Comparison of ENCODE assay signal across 8 mouse cellular contexts in the genomic region with DNA sequence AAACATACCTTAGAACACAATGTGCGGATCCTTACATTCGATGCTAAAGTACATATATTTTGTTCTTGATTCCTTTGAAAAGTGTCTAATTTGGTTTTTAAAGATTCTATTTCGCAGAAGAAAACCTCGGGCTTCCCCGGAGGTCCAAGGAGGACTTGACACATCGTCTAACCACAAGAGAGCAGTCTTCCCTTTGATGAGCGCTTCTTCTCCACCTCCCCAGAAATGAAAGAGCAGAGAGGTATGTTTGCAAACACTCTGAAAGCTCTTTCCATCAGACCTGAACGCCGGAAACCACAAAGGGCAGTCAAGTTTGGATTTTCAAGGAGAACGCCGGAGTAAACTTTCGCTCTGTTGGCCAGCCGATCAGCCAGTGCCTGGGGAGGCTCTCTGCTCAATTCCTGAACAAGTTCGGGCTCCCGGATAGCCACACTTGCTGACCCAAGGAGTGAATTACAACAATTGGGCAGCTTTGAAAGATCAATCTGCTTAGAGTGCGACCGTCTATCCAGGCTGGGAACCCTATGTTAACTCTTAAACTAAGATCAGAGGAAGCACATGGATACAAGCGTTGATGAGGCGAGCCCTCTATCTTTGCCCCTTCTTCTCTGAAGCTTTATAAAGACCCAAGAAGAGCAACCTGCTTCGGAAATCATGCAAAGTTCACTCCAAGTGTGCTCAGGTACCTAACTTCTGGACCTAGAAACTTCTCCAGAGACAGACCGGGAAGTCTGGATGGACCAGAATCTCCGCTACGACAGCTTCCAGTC. TPM values are rescaled to one million over a fixed set of nuclear protein-coding genes. Genes with fewer than 3 reads are reported as not detected.
DNase-seq lines count a peak whose midpoint lies in the region; ATAC-seq and TF ChIP-seq lines count a peak whose summit lies in the region.

Ascl4 (plus strand) TSS at position 6 of the 770 bp plus-strand sequence.

- H3K4me1 ChIP-seq in embryonic facial prominence, embryonic 13.5 days = peaks cover 14% of the 10 kb centered on the region
- H3K4me1 ChIP-seq in liver, embryonic 14.5 days (replicated peaks; ENCODE audit: control insufficient read depth in 2 of 2, insufficient read depth in 2 of 2, low read length in 1 of 2) = no peaks in the 10 kb centered on the region
- peaks cover 11% of the 10 kb centered on the region; the same call in 1 of the 2 replicates for H3K4me1 ChIP-seq in neural tube, embryonic 14.5 days (ENCODE audit: control insufficient read depth, insufficient read depth, low read length)

- peak; percentile 34 for TF ChIP-seq CTCF in layer of hippocampus, adult 2 months (conservative IDR thresholded peaks at IDR 0.05)
- TF ChIP-seq CTCF in liver, embryonic 14.5 days (IDR thresholded peaks at IDR 0.05; ENCODE audit: low read depth) = no peak

- no peak for DNase-seq in layer of hippocampus, adult 2 months (ENCODE audit: low spot score in 2 of 2)
- DNase-seq in layer of hippocampus, adult 9-11 months = no peak
- DNase-seq in MN1 (ENCODE audit: low spot score) = peak; percentile 48
- DNase-seq in liver, embryonic 14.5 days (ENCODE audit: low read depth in 3 of 3, low spot score in 3 of 3) = no peak
- no peak for DNase-seq in left cerebral cortex, adult 8-10 months (ENCODE audit: low spot score in 2 of 2)

- H3K27ac ChIP-seq in layer of hippocampus, adult 2 months = peak within 1 kb of the TSS; percentile 83; the same call in 1 of the 2 replicates
- no peak within 1 kb of the TSS; the same call in 1 of the 2 replicates for H3K27ac ChIP-seq in embryonic facial prominence, embryonic 13.5 days
- H3K27ac ChIP-seq in liver, embryonic 14.5 days = no peak within 1 kb of the TSS
- H3K27ac ChIP-seq in neural tube, embryonic 14.5 days (ENCODE audit: low read depth, low read length) = no peak within 1 kb of the TSS

- TF ChIP-seq EP300 in liver, embryonic 14.5 days (IDR thresholded peaks at IDR 0.05; ENCODE audit: low read depth) = no peak

- peak within 1 kb of the TSS; percentile 63 for H3K4me3 ChIP-seq in layer of hippocampus, adult 2 months
- H3K4me3 ChIP-seq in embryonic facial prominence, embryonic 13.5 days = peak within 1 kb of the TSS; percentile 58
- H3K4me3 ChIP-seq in liver, embryonic 14.5 days (ENCODE audit: insufficient read depth in 1 of 2, low read depth in 2 of 2, low read length in 2 of 2) = peak within 1 kb of the TSS; percentile 35 to 43
- peak within 1 kb of the TSS; percentile 43 for H3K4me3 ChIP-seq in neural tube, embryonic 14.5 days (ENCODE audit: low read depth, low read length)

- no peaks in the 10 kb centered on the region for H3K9me3 ChIP-seq in embryonic facial prominence, embryonic 13.5 days
- no peaks in the 10 kb centered on the region for H3K9me3 ChIP-seq in liver, embryonic 14.5 days (ENCODE audit: control insufficient read depth, low read length)
- no peaks in the 10 kb centered on the region for H3K9me3 ChIP-seq in neural tube, embryonic 14.5 days (ENCODE audit: control insufficient read depth, low read length)

- peak within 1 kb of the TSS; percentile 99 for H3K4me2 ChIP-seq in embryonic facial prominence, embryonic 13.5 days
- H3K4me2 ChIP-seq in liver, embryonic 14.5 days (ENCODE audit: low read depth) = peak within 1 kb of the TSS; percentile 59
- peak within 1 kb of the TSS; percentile 87 for H3K4me2 ChIP-seq in neural tube, embryonic 14.5 days (ENCODE audit: low read depth, low read length)

- peak within 1 kb of the TSS; percentile 61 for H3K9ac ChIP-seq in embryonic facial prominence, embryonic 13.5 days
- H3K9ac ChIP-seq in liver, embryonic 14.5 days (replicated peaks) = no peak within 1 kb of the TSS
- peak within 1 kb of the TSS; percentile 47 for H3K9ac ChIP-seq in neural tube, embryonic 14.5 days (replicated peaks; ENCODE audit: low read depth, low read length)

- peaks cover 44% of the 10 kb centered on the region for H3K27me3 ChIP-seq in embryonic facial prominence, embryonic 13.5 days
- H3K27me3 ChIP-seq in liver, embryonic 14.5 days (ENCODE audit: control insufficient read depth, insufficient read depth, low read length) = peaks cover 33% of the 10 kb centered on the region
- H3K27me3 ChIP-seq in neural tube, embryonic 14.5 days (ENCODE audit: control insufficient read depth, insufficient read depth, low read length) = 0 out of 2 replicates have a peak, but pooled peaks cover 6% of the 10 kb centered on the region

- WGBS in embryonic facial prominence, embryonic 13.5 days = 2% methylated on average over 23 of the region's 23 CpGs
- 2% methylated on average over 23 of the region's 23 CpGs for WGBS in liver, embryonic 14.5 days (ENCODE audit: insufficient replicate concordance)
- WGBS in neural tube, embryonic 14.5 days = 2% methylated on average over 23 of the region's 23 CpGs

- H3K36me3 ChIP-seq in embryonic facial prominence, embryonic 13.5 days = no peaks in the 10 kb centered on the region
- no peaks in the 10 kb centered on the region for H3K36me3 ChIP-seq in liver, embryonic 14.5 days (replicated peaks; ENCODE audit: control insufficient read depth, insufficient read depth, low read depth)
- H3K36me3 ChIP-seq in neural tube, embryonic 14.5 days (ENCODE audit: control insufficient read depth, insufficient read depth, low read length) = no peaks in the 10 kb centered on the region

- ATAC-seq in embryonic facial prominence, embryonic 13.5 days (ENCODE audit: insufficient number of reproducible peaks, insufficient read depth, low FRiP score, low TSS enrichment, low read depth) = no peak
- peak; percentile 45 for ATAC-seq in inflammation-experienced regulatory T-cells, adult 6 months
- no peak for ATAC-seq in liver, embryonic 14.5 days (ENCODE audit: insufficient read depth)
- ATAC-seq in neural tube, embryonic 14.5 days (ENCODE audit: low read depth) = 0 out of 2 replicates have a peak, but pooled peaks have one; percentile 7

RNA-seq across cellular contexts. Expression of gene Ascl4, which starts in this region (rescaled TPM):
- total RNA-seq in layer of hippocampus, adult 2 months (2021) = 1 to 10 TPM in 1 of 2 experiments, under 1 TPM in 1; 0.49 to 1.1 TPM
- polyA plus RNA-seq in embryonic facial prominence, embryonic 13.5 days (2015; fragmentation: Nextera tagmentation; extraction: Ambion mirVana) = 1.5 and 2.1 TPM in 2 replicates
- under 1 TPM in 2 of 3 experiments, not detected in 1; 0.29 to 0.39 TPM for polyA plus RNA-seq in inflammation-experienced regulatory T-cells, adult 6 months (2017; shearing (Covaris generic))
- not detected in 2 replicates for polyA plus RNA-seq in liver, embryonic 14.5 days (2012; rRNA removed)
- polyA plus RNA-seq in liver, embryonic 14.5 days (2014; fragmentation: Nextera tagmentation; extraction: Ambion mirVana) = not detected in 2 replicates
- polyA plus RNA-seq in neural tube, embryonic 14.5 days (2014; fragmentation: Nextera tagmentation; extraction: Ambion mirVana) = 0.23 and 0.30 TPM in 2 replicates
- 1 to 10 TPM in 1 of 4 experiments, under 1 TPM in 2, not detected in 1; 0.19 to 1.1 (median 0.59) TPM for total RNA-seq in left cerebral cortex, adult 8-10 months (2022)

Comparison
In these comparisons a context has a peak if more than half of its experiments do, and no peak if none do; other contexts are left out.
1. Peak in ATAC-seq in inflammation-experienced regulatory T-cells, adult 6 months; RNA of the gene not detected or under 1 TPM.
2. Peak in ATAC-seq, H3K4me3 ChIP-seq, H3K9ac ChIP-seq and H3K4me2 ChIP-seq in neural tube, embryonic 14.5 days; RNA of the gene not detected or under 1 TPM.